Mouse (Mus musculus): ENCODE results near the gene Atp7a. TPM values are rescaled to one million over a fixed set of nuclear protein-coding genes. Genes with fewer than 3 reads are reported as not detected.

Gene Atp7a
- polyA plus RNA-seq, 1 experiment from 2014 or later: 11.7 TPM

DNA sequence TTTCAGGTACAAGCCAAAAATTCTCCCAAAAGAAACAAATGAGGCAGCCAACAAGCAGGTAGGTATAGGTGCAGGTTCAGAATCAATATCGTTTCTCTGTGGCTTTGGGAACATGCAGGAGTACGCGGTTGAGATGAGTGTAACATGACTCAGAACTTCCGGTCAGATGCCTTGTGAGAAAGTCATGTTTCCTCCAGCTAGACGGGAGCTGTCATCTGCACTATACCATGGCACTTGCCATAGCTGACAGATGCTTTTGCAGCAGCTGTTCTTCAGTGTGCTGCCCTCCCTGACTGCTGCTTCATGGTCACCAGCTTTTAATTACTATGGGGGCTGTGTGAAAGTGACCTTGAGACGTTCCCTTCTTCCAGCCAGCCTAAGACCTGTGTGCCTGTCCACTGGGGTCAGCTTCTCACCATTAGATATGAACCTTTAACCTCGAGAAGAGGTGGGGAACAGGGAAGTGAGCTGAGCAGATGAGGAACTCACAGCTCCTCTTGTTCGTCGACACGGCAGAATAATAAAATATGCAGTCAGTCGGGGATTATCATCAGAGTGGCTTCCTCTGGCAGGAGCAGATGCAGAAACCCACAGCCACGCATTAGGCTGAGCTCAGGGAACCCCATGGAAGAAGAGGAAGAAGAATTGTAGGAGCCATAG, 109.0 kb downstream of the Atp7a start:
- no peaks in the 10 kb centered on the region for H3K36me3 ChIP-seq
- no peak for ATAC-seq (ENCODE audit: extremely low read depth, insufficient number of reproducible peaks, low FRiP score, low TSS enrichment)
- no peaks in the 10 kb centered on the region for H3K9me3 ChIP-seq
- no peaks in the 10 kb centered on the region for H3K4me1 ChIP-seq
- H3K27ac ChIP-seq (replicated peaks): peak overlapping the region; percentile 48; the same call in 1 of the 2 replicates
- WGBS: 32% methylated on average over 12 of the region's 12 CpGs
- H3K4me2 ChIP-seq: peak overlapping the region; percentile 42
- no peaks in the 10 kb centered on the region for H3K27me3 ChIP-seq (replicated peaks)
- 0 out of 2 replicates have a peak overlapping the region, but pooled peaks have one; percentile 4 for H3K4me3 ChIP-seq
- H3K9ac ChIP-seq: peak overlapping the region; percentile 10; the same call in 1 of the 2 replicates

- no peaks in the 10 kb centered on the region for H3K27me3 ChIP-seq (replicated peaks)
- no peak overlapping the region for H3K9ac ChIP-seq
- H3K4me3 ChIP-seq: no peak overlapping the region
- no peaks in the 10 kb centered on the region for H3K36me3 ChIP-seq
- no peak overlapping the region for H3K27ac ChIP-seq (replicated peaks)
- H3K4me2 ChIP-seq: no peak overlapping the region
- ATAC-seq (ENCODE audit: extremely low read depth, insufficient number of reproducible peaks, low FRiP score, low TSS enrichment): no peak
- WGBS: 71% methylated on average over 13 of the region's 13 CpGs
- no peaks in the 10 kb centered on the region for H3K4me1 ChIP-seq
- H3K9me3 ChIP-seq: no peaks in the 10 kb centered on the region
These were observed 112.4 kb downstream of the Atp7a start for GRCm38 (mm10) chrX:106139309-106140070.

DNA sequence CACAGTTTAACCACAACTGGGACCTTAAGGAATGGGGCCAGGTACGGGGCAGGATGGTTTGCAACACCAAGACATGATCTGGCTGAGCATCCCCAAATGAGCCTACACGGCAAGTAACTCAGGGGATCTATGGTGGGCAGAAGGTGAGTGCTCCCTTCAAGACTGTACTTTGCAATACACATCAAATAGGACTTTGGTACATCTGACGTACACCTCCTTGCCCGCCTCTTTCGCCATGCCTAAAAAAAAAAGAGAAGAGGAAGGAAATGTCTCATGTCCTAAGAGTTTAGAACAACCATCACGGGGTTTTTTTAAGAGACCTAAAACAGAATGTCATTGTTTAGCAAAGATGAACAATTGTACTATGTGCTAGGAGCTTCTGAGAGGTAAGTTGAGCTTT, 115.9 kb downstream of the Atp7a start, which contains the start of gene Tlr13:
TSS of gene Tlr13 (plus strand) at position 269 of the 400 bp plus-strand sequence.
- no peak for ATAC-seq (ENCODE audit: extremely low read depth, insufficient number of reproducible peaks, low FRiP score, low TSS enrichment)
- 75% methylated on average over 6 of the region's 6 CpGs for WGBS
- no peak within 1 kb of the TSS for H3K9ac ChIP-seq
- H3K4me2 ChIP-seq: no peak within 1 kb of the TSS
- H3K27ac ChIP-seq (replicated peaks): no peak within 1 kb of the TSS
- no peak within 1 kb of the TSS for H3K4me3 ChIP-seq
- no peaks in the 10 kb centered on the region for H3K9me3 ChIP-seq
- no peaks in the 10 kb centered on the region for H3K27me3 ChIP-seq (replicated peaks)
- H3K4me1 ChIP-seq: no peaks in the 10 kb centered on the region
- no peaks in the 10 kb centered on the region for H3K36me3 ChIP-seq

GRCm38 (mm10) chrX:106148185-106148584, 121.1 kb downstream of the Atp7a start:
- no peak overlapping the region for H3K4me3 ChIP-seq
- WGBS: 92% methylated on average over 1 of the region's 1 CpGs
- H3K9me3 ChIP-seq: no peaks in the 10 kb centered on the region

GRCm38 (mm10) chrX:106149460-106149859, 122.4 kb downstream of the Atp7a start:
- no peaks in the 10 kb centered on the region; the same call in 1 of the 2 replicates for H3K4me1 ChIP-seq
- no peak for ATAC-seq (ENCODE audit: extremely low read depth, insufficient number of reproducible peaks, low FRiP score, low TSS enrichment)
- no peak overlapping the region for H3K27ac ChIP-seq (replicated peaks)
- 57% methylated on average over 3 of the region's 3 CpGs for WGBS
- no peaks in the 10 kb centered on the region for H3K36me3 ChIP-seq
- H3K4me3 ChIP-seq: no peak overlapping the region
- no peak overlapping the region for H3K9ac ChIP-seq
- no peaks in the 10 kb centered on the region for H3K27me3 ChIP-seq (replicated peaks)
- no peaks in the 10 kb centered on the region for H3K9me3 ChIP-seq
- H3K4me2 ChIP-seq: no peak overlapping the region

More at GRCm38 (mm10) chrX:106148185-106148584, 121.1 kb downstream of the Atp7a start:
- H3K27ac ChIP-seq (replicated peaks): no peak overlapping the region
- ATAC-seq (ENCODE audit: extremely low read depth, insufficient number of reproducible peaks, low FRiP score, low TSS enrichment): no peak
- H3K4me1 ChIP-seq: no peaks in the 10 kb centered on the region
- no peaks in the 10 kb centered on the region for H3K27me3 ChIP-seq (replicated peaks)
- no peak overlapping the region for H3K9ac ChIP-seq
- H3K4me2 ChIP-seq: no peak overlapping the region
- no peaks in the 10 kb centered on the region for H3K36me3 ChIP-seq

DNA sequence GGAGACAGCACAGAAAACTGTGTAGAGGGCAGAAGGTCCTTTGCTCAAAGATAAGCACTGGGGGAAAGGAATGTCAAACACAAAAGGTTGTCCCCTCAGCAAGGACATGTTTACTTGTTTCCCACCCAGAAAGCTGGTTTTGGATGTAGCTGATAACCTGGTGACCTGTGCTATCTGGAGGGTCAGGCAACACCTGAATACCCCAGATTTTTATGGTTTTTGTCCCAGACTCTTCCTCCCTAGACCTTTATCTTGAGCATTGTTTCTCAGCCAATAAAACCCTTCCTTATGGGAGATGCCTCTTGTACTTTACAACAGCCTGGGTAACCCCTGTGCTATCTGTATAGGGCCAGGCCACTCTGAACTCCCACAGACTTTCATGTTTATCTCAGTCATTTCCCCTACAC, 127.1 kb downstream of the Atp7a start:
- Histone ChIP-seq H3K9me3 (no peaks in the 10 kb centered on the region), H3K36me3 (no peaks in the 10 kb centered on the region), H3K4me2 (no peak overlapping the region), H3K9ac (no peak overlapping the region), H3K27ac (replicated peaks) (no peak overlapping the region), H3K4me1 (no peaks in the 10 kb centered on the region; the same call in 1 of the 2 replicates), H3K4me3 (no peak overlapping the region), H3K27me3 (replicated peaks) (no peaks in the 10 kb centered on the region)
- no peak for ATAC-seq (ENCODE audit: extremely low read depth, insufficient number of reproducible peaks, low FRiP score, low TSS enrichment)

DNA sequence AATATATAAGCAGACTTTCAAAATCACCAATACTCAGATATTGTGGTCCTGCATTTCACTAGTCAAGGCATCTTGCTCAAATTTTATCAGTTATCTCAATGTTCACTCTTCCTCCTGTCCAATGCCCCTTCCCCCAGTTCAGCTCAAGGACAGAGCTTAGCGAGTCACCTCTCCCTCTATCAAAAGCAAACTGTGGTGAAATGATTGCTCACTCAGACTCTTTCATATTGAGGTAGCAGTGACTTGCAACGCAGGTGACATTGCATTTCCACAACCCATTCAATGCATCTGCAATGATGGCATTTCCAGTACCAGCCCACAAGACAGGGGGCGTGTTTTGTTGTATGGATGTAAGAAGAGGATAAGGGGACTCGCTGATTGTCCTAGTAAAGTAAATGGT, 128.8 kb downstream of the Atp7a start:
- no peak overlapping the region for H3K4me3 ChIP-seq
- 65% methylated on average over 4 of the region's 4 CpGs for WGBS
- no peak overlapping the region for H3K27ac ChIP-seq (replicated peaks)
- no peaks in the 10 kb centered on the region for H3K27me3 ChIP-seq (replicated peaks)
- H3K4me2 ChIP-seq: no peak overlapping the region
- no peaks in the 10 kb centered on the region; the same call in 1 of the 2 replicates for H3K4me1 ChIP-seq
- H3K36me3 ChIP-seq: no peaks in the 10 kb centered on the region
- no peaks in the 10 kb centered on the region for H3K9me3 ChIP-seq
- H3K9ac ChIP-seq: no peak overlapping the region
- ATAC-seq (ENCODE audit: extremely low read depth, insufficient number of reproducible peaks, low FRiP score, low TSS enrichment): no peak

DNA sequence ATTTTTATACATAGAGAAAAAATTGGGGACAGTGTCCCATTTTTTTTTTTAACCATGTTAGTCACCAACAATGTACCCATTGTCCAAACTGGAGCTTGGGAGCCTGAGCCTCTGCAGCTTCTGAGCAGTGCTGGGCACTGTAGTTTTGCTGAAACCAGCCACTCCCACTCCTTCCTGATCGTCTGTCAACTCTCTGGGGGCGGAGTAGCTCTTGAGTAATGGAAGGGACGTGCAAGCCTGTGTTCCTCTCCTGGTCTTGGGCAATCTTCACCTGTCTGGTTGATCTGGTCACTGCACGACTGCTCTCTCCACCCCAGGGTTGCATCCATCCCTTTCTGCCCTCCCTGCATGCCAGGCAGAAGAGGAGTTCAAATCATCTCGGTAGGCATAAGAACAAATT, 136.9 kb downstream of the Atp7a start:
- Histone ChIP-seq H3K36me3 (no peaks in the 10 kb centered on the region), H3K4me1 (no peaks in the 10 kb centered on the region), H3K27me3 (replicated peaks) (no peaks in the 10 kb centered on the region), H3K4me2 (no peak overlapping the region), H3K4me3 (no peak overlapping the region), H3K9me3 (no peaks in the 10 kb centered on the region), H3K9ac (no peak overlapping the region), H3K27ac (replicated peaks) (no peak overlapping the region)
- WGBS: 43% methylated on average over 5 of the region's 5 CpGs
- no peak for ATAC-seq (ENCODE audit: extremely low read depth, insufficient number of reproducible peaks, low FRiP score, low TSS enrichment)

DNA sequence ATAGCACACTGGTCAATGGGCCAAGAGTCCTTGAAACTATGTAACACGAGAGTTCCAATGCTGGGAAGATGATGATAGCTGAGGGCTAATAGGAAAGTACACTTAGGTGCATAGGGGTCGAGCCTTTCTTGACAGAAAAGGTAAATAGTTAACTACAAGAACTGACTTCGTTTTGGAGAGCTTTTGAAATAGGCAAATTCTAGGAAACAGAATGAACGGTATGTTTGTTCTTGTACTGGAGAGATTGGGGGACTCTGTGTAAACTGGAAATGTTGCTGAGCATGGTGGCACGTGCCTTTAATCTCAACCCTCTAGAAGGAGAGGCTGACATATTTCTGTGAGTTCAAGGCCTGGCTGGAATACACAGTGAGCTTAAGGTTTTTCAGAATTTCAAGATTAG, 137.5 kb downstream of the Atp7a start:
- Histone ChIP-seq H3K4me3 (no peak overlapping the region), H3K9ac (no peak overlapping the region), H3K36me3 (no peaks in the 10 kb centered on the region), H3K4me1 (no peaks in the 10 kb centered on the region), H3K4me2 (no peak overlapping the region), H3K27ac (replicated peaks) (no peak overlapping the region), H3K9me3 (no peaks in the 10 kb centered on the region), H3K27me3 (replicated peaks) (no peaks in the 10 kb centered on the region)
- 65% methylated on average over 5 of the region's 5 CpGs for WGBS
- ATAC-seq (ENCODE audit: extremely low read depth, insufficient number of reproducible peaks, low FRiP score, low TSS enrichment): no peak

GRCm38 (mm10) chrX:106165089-106165488, 138.0 kb downstream of the Atp7a start:
- 78% methylated on average over 1 of the region's 1 CpGs for whole genome bisulfite sequencing
- ATAC-seq (ENCODE audit: extremely low read depth, insufficient number of reproducible peaks, low FRiP score, low TSS enrichment): no peak

GRCm38 (mm10) chrX:106171106-106171852, 144.2 kb downstream of the Atp7a start:
- peak overlapping the region; percentile 45 for H3K4me3 ChIP-seq
- 13% methylated on average over 18 of the region's 18 CpGs for WGBS
- H3K4me2 ChIP-seq: peak overlapping the region; percentile 61
- peak overlapping the region; percentile 63 for H3K9ac ChIP-seq
- no peak overlapping the region for H3K27ac ChIP-seq (replicated peaks)
- H3K36me3 ChIP-seq: no peaks in the 10 kb centered on the region
- no peaks in the 10 kb centered on the region for H3K27me3 ChIP-seq (replicated peaks)
- no peak for ATAC-seq (ENCODE audit: extremely low read depth, insufficient number of reproducible peaks, low FRiP score, low TSS enrichment)
- H3K9me3 ChIP-seq: no peaks in the 10 kb centered on the region
- H3K4me1 ChIP-seq: no peaks in the 10 kb centered on the region

More at GRCm38 (mm10) chrX:106165089-106165488, 138.0 kb downstream of the Atp7a start:
- no peak overlapping the region for H3K4me2 ChIP-seq
- H3K27me3 ChIP-seq (replicated peaks): no peaks in the 10 kb centered on the region
- H3K27ac ChIP-seq (replicated peaks): no peak overlapping the region
- no peak overlapping the region for H3K9ac ChIP-seq
- no peaks in the 10 kb centered on the region for H3K36me3 ChIP-seq
- H3K4me1 ChIP-seq: no peaks in the 10 kb centered on the region
- H3K9me3 ChIP-seq: no peaks in the 10 kb centered on the region
- no peak overlapping the region for H3K4me3 ChIP-seq

Measured in heart, embryonic 13.5 days (tissue).